Mouse (Mus musculus): Measurements from ENCODE around the gene 2610528J11Rik. TPM values are rescaled to one million over a fixed set of nuclear protein-coding genes. Genes with fewer than 3 reads are reported as not detected.

The 2610528J11Rik gene
- 3.7 and 4.3 TPM in 2 replicates for polyA plus RNA-seq (2012; rRNA removed)
- 9.5 and 10.9 TPM in 2 replicates for polyA plus RNA-seq (2014; fragmentation: Nextera tagmentation; extraction: Ambion mirVana)

GRCm38 (mm10) chr4:118526408-118527334 is at the start of gene 2610528J11Rik:
2610528J11Rik (plus strand) TSS chr4:118526999.
- Histone ChIP-seq H3K36me3 (ENCODE audit: control insufficient read depth, insufficient read depth, low read length) (no peaks in the 10 kb centered on the region), H3K4me1 (ENCODE audit: control insufficient read depth, insufficient read depth, low read length) (no peaks in the 10 kb centered on the region), H3K9me3 (ENCODE audit: control insufficient read depth, low read length) (no peaks in the 10 kb centered on the region), H3K4me2 (replicated peaks; ENCODE audit: low read depth, low read length, severe bottlenecking) (no peak within 1 kb of the TSS), H3K4me3 (replicated peaks; ENCODE audit: low read length) (no peak within 1 kb of the TSS), H3K27me3 (ENCODE audit: control insufficient read depth, insufficient read depth, low read length) (no peaks in the 10 kb centered on the region), H3K27ac (replicated peaks; ENCODE audit: low read depth, low read length) (no peak within 1 kb of the TSS), H3K9ac (ENCODE audit: low read depth, low read length, severe bottlenecking) (no peak within 1 kb of the TSS)
- TF ChIP-seq POLR2A (IDR thresholded peaks at IDR 0.05; ENCODE audit: borderline replicate concordance, extremely low read depth, insufficient read depth, insufficient read length) = no peak
- no peak for DNase-seq (ENCODE audit: low spot score)
- no peak for ATAC-seq (ENCODE audit: low FRiP score, low read depth)
- 39% methylated on average over 17 of the region's 17 CpGs for WGBS

GRCm38 (mm10) chr4:118489717-118490132 is 37.1 kb upstream of the 2610528J11Rik start, which contains the start of gene Tie1:
Tie1 (minus strand) TSS chr4:118490061.
- Histone ChIP-seq H3K27ac (replicated peaks; ENCODE audit: low read depth, low read length) (no peak within 1 kb of the TSS), H3K4me2 (replicated peaks; ENCODE audit: low read depth, low read length, severe bottlenecking) (no peak within 1 kb of the TSS), H3K4me3 (replicated peaks; ENCODE audit: low read length) (no peak within 1 kb of the TSS), H3K27me3 (ENCODE audit: control insufficient read depth, insufficient read depth, low read length) (no peaks in the 10 kb centered on the region), H3K9ac (ENCODE audit: low read depth, low read length, severe bottlenecking) (no peak within 1 kb of the TSS), H3K9me3 (ENCODE audit: control insufficient read depth, low read length) (no peaks in the 10 kb centered on the region), H3K4me1 (ENCODE audit: control insufficient read depth, insufficient read depth, low read length) (no peaks in the 10 kb centered on the region), H3K36me3 (ENCODE audit: control insufficient read depth, insufficient read depth, low read length) (no peaks in the 10 kb centered on the region)
- no peak for TF ChIP-seq POLR2A (IDR thresholded peaks at IDR 0.05; ENCODE audit: borderline replicate concordance, extremely low read depth, insufficient read depth, insufficient read length)
- ATAC-seq (ENCODE audit: low FRiP score, low read depth) = no peak
- DNase-seq (ENCODE audit: low spot score) = no peak
- 81% methylated on average over 8 of the region's 8 CpGs for WGBS

GRCm38 (mm10) chr4:118490461-118490860 is 36.3 kb upstream of the 2610528J11Rik start:
- Histone ChIP-seq H3K9ac (ENCODE audit: low read depth, low read length, severe bottlenecking) (no peak overlapping the region), H3K9me3 (ENCODE audit: control insufficient read depth, low read length) (no peaks in the 10 kb centered on the region), H3K36me3 (ENCODE audit: control insufficient read depth, insufficient read depth, low read length) (no peaks in the 10 kb centered on the region), H3K4me3 (replicated peaks; ENCODE audit: low read length) (no peak overlapping the region), H3K27me3 (ENCODE audit: control insufficient read depth, insufficient read depth, low read length) (no peaks in the 10 kb centered on the region), H3K4me2 (replicated peaks; ENCODE audit: low read depth, low read length, severe bottlenecking) (no peak overlapping the region), H3K27ac (replicated peaks; ENCODE audit: low read depth, low read length) (no peak overlapping the region), H3K4me1 (ENCODE audit: control insufficient read depth, insufficient read depth, low read length) (no peaks in the 10 kb centered on the region)
- WGBS = 90% methylated on average over 10 of the region's 10 CpGs
- DNase-seq (ENCODE audit: low spot score) (no peak), ATAC-seq (ENCODE audit: low FRiP score, low read depth) (no peak)
- TF ChIP-seq POLR2A (IDR thresholded peaks at IDR 0.05; ENCODE audit: borderline replicate concordance, extremely low read depth, insufficient read depth, insufficient read length) = no peak

- H3K9ac ChIP-seq (ENCODE audit: low read depth, low read length, severe bottlenecking) = no peak overlapping the region
- H3K9me3 ChIP-seq (ENCODE audit: control insufficient read depth, low read length) = no peaks in the 10 kb centered on the region
- H3K27me3 ChIP-seq (ENCODE audit: control insufficient read depth, insufficient read depth, low read length) = no peaks in the 10 kb centered on the region
- TF ChIP-seq POLR2A (IDR thresholded peaks at IDR 0.05; ENCODE audit: borderline replicate concordance, extremely low read depth, insufficient read depth, insufficient read length) = no peak
- DNase-seq (ENCODE audit: low spot score) = no peak
- WGBS = 32% methylated on average over 6 of the region's 6 CpGs
- ATAC-seq (ENCODE audit: low FRiP score, low read depth) = no peak
- H3K4me1 ChIP-seq (ENCODE audit: control insufficient read depth, insufficient read depth, low read length) = no peaks in the 10 kb centered on the region
- H3K4me2 ChIP-seq (replicated peaks; ENCODE audit: low read depth, low read length, severe bottlenecking) = no peak overlapping the region
- no peak overlapping the region for H3K4me3 ChIP-seq (replicated peaks; ENCODE audit: low read length)
- no peaks in the 10 kb centered on the region for H3K36me3 ChIP-seq (ENCODE audit: control insufficient read depth, insufficient read depth, low read length)
- no peak overlapping the region for H3K27ac ChIP-seq (replicated peaks; ENCODE audit: low read depth, low read length)
Observed at GRCm38 (mm10) chr4:118500171-118500724, 26.6 kb upstream of the 2610528J11Rik start.

GRCm38 (mm10) chr4:118500792-118501191 is 26.0 kb upstream of the 2610528J11Rik start:
- H3K9ac ChIP-seq (ENCODE audit: low read depth, low read length, severe bottlenecking) = no peak overlapping the region
- H3K9me3 ChIP-seq (ENCODE audit: control insufficient read depth, low read length) = no peaks in the 10 kb centered on the region
- DNase-seq (ENCODE audit: low spot score) (no peak), ATAC-seq (ENCODE audit: low FRiP score, low read depth) (no peak)
- no peak for TF ChIP-seq POLR2A (IDR thresholded peaks at IDR 0.05; ENCODE audit: borderline replicate concordance, extremely low read depth, insufficient read depth, insufficient read length)
- H3K27me3 ChIP-seq (ENCODE audit: control insufficient read depth, insufficient read depth, low read length) = no peaks in the 10 kb centered on the region
- WGBS = 67% methylated on average over 9 of the region's 9 CpGs
- H3K36me3 ChIP-seq (ENCODE audit: control insufficient read depth, insufficient read depth, low read length) = no peaks in the 10 kb centered on the region
- H3K4me2 ChIP-seq (replicated peaks; ENCODE audit: low read depth, low read length, severe bottlenecking) = no peak overlapping the region
- no peak overlapping the region for H3K27ac ChIP-seq (replicated peaks; ENCODE audit: low read depth, low read length)
- no peaks in the 10 kb centered on the region for H3K4me1 ChIP-seq (ENCODE audit: control insufficient read depth, insufficient read depth, low read length)
- H3K4me3 ChIP-seq (replicated peaks; ENCODE audit: low read length) = no peak overlapping the region

All from limb, embryonic 14.5 days (tissue).